Mouse (Mus musculus) forebrain, postnatal 0 days (tissue): ENCODE data around the gene Eif3c. TPM values are rescaled to one million over a fixed set of nuclear protein-coding genes. Genes with fewer than 3 reads are reported as not detected.

Experiments used
- ATAC-seq: fragments of 200-750 bp; cut with Nextera tagmentation; 2 replicates; pipeline ENCODE4 v1.8.0; 2017; ENCODE audit warnings: mild to moderate bottlenecking, moderate library complexity
- DNase-seq: peaks from one replicate; pipeline ENCODE4 v3.0.0-alpha.2; 2015
- H3K27ac ChIP-seq: fragments of 300-500 bp; sonication (generic); 2 replicates; pipeline ENCODE4 v1.5.1; 2014; ENCODE audit warnings: low read depth, mild to moderate bottlenecking, antibody characterized with exemption, low read length, moderate library complexity, mixed read lengths
- H3K27me3 ChIP-seq: fragments of 300-500 bp; sonication (generic); 2 replicates; pipeline ENCODE4 v1.6.1; 2014; ENCODE audit warnings: mild to moderate bottlenecking, low read length, mixed read lengths; ENCODE audit not compliant: insufficient read depth
- H3K36me3 ChIP-seq: fragments of 300-500 bp; sonication (generic); 2 replicates; pipeline ENCODE4 v1.6.1; 2014; ENCODE audit warnings: mild to moderate bottlenecking, moderate library complexity; ENCODE audit not compliant: insufficient read depth
- H3K4me1 ChIP-seq: fragments of 300-500 bp; sonication (generic); 2 replicates; pipeline ENCODE4 v1.6.1; 2014; ENCODE audit warnings: antibody characterized with exemption; ENCODE audit not compliant: insufficient read depth
- H3K4me2 ChIP-seq: fragments of 300-500 bp; sonication (generic); 2 replicates; pipeline ENCODE4 v1.6.1; 2014; ENCODE audit warnings: low read depth, mild to moderate bottlenecking, moderate library complexity
- H3K4me3 ChIP-seq: fragments of 300-500 bp; sonication (generic); 2 replicates; pipeline ENCODE4 v1.5.1; 2014; ENCODE audit warnings: low read depth, low read length, mixed read lengths
- H3K9ac ChIP-seq: fragments of 300-500 bp; sonication (generic); 2 replicates; pipeline ENCODE4 v1.6.1; 2014; ENCODE audit warnings: mild to moderate bottlenecking
- H3K9me3 ChIP-seq: fragments of 300-500 bp; sonication (generic); 2 replicates; pipeline ENCODE4 v1.6.1; 2016; ENCODE audit warnings: low read length
- CTCF ChIP-seq: sonication (generic); IDR thresholded peaks from 2 replicates; pipeline ENCODE4 v1.5.1; 2016; ENCODE audit warnings: antibody characterized with exemption, control low read depth, low read depth
- WGBS: fragments of 180-500 bp; shearing (Covaris S2); extraction: QIAGEN DNeasy Blood & Tissue Kit; methylation state at CpG from one replicate; pipeline ENCODE4 v1.1.7; 2014; 5-methylcytosine and 5-hydroxymethylcytosine counted together
- microRNA-seq, 2 experiments: library from miRNA; unstranded; fragments of <30 nt; microRNA quantifications; one replicate each; pipeline ENCODE4; 2016
- polyA plus RNA-seq: library from polyadenylated mRNA; unstranded; fragments of >200 nt; fragmentation: Nextera tagmentation; extraction: Ambion mirVana; gene quantifications from 2 replicates; pipeline ENCODE4 v1.2.1, GENCODE M21; 2015
- total RNA-seq: library from RNA; depleted of rRNA; stranded (reverse); fragments of >200 nt; gene quantifications from 2 replicates; pipeline ENCODE4 v1.2.3, GENCODE M21; 2014; rRNA removed

Eif3c gene
- total and polyA plus RNA-seq, 2 experiments from 2014 or later: 137 to 205 TPM

DNA sequence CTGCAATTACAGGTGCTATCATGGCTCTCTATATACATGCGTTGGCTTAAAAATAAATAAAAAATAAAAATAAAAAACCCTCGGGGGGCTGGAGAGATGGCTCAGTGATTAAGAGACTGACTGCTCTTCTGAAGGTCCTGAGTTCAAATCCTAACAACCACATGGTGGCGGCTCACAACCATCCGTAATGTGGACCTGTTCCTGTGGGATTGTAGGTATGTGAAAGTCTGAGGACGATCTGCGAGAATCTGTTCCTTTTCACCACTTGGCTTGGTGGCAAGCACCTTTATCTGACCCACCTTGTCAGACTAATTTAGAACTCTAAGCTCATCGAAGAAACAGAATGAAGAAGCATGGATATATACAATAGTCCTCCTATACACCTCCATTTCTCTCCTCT, 66.8 kb downstream of the Eif3c start:
- ATAC-seq: no peak
- no peaks in the 10 kb centered on the region for H3K9me3 ChIP-seq
- H3K27me3 ChIP-seq: no peaks in the 10 kb centered on the region
- no peak overlapping the region for H3K9ac ChIP-seq
- peaks cover 5% of the 10 kb centered on the region; the same call in 1 of the 2 replicates for H3K4me1 ChIP-seq
- H3K27ac ChIP-seq: no peak overlapping the region
- no peak for TF ChIP-seq CTCF
- H3K4me3 ChIP-seq: no peak overlapping the region
- 96% methylated on average over 7 of the region's 7 CpGs for WGBS
- DNase-seq: no peak
- H3K36me3 ChIP-seq: peaks cover 67% of the 10 kb centered on the region
- no peak overlapping the region for H3K4me2 ChIP-seq

- Histone ChIP-seq H3K36me3 (peaks cover 81% of the 10 kb centered on the region), H3K4me1 (0 out of 2 replicates have a peak, but pooled peaks cover 5% of the 10 kb centered on the region), H3K27ac (no peak overlapping the region), H3K4me3 (no peak overlapping the region), H3K9ac (no peak overlapping the region), H3K9me3 (no peaks in the 10 kb centered on the region), H3K27me3 (no peaks in the 10 kb centered on the region), H3K4me2 (no peak overlapping the region)
- DNase-seq (no peak), ATAC-seq (no peak)
- TF ChIP-seq CTCF: no peak
- 89% methylated on average over 12 of the region's 12 CpGs for WGBS
Observed at GRCm38 (mm10) chr7:126497966-126498365, 68.2 kb downstream of the Eif3c start.

DNA sequence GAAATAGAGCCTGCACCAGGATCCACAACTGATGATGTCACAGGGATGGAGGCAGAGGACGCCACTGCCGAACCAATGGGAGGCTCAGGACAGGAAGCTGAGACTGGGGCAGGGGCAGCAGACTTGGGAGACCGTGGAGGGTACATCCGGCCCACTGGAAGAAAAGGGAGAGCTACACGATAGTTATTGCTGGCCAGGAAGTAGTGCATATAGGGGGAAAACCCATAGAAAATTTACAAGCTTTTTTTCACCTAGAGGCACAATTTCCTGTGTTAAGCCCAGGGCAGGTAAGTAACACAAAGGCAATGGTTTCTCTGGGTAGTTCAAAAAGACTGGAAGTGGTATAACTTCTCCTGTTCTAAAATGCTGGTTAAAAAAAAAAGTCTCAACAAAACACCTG, 69.7 kb downstream of the Eif3c start:
- ATAC-seq (no peak), DNase-seq (no peak)
- Histone ChIP-seq H3K27me3 (no peaks in the 10 kb centered on the region), H3K4me1 (0 out of 2 replicates have a peak, but pooled peaks cover 5% of the 10 kb centered on the region), H3K9me3 (no peaks in the 10 kb centered on the region), H3K4me2 (no peak overlapping the region), H3K36me3 (peaks cover 95% of the 10 kb centered on the region), H3K4me3 (no peak overlapping the region), H3K27ac (no peak overlapping the region), H3K9ac (no peak overlapping the region)
- WGBS: 90% methylated on average over 5 of the region's 5 CpGs
- no peak for TF ChIP-seq CTCF

Small RNA genes lying within 50 kb of the gene (microRNA-seq; reads per million reads assigned to microRNA genes)
- gene Mir7059: 3.8 to 4.6 reads per million in 2 experiments

Other genes with a start within 250 kb of the Eif3c start
- gene Lat, start 196.8 kb downstream of the Eif3c start, total RNA-seq: 1.4 and 1.7 TPM in 2 replicates
- 0.15 and 0.38 TPM in 2 replicates for gene Lat, start 196.8 kb downstream of the Eif3c start, polyA plus RNA-seq
- gene Spns1, start 189.0 kb downstream of the Eif3c start, total RNA-seq: 102 and 198 TPM in 2 replicates
- 71.3 and 78.4 TPM in 2 replicates for gene Spns1, start 189.0 kb downstream of the Eif3c start, polyA plus RNA-seq
- gene Nfatc2ip, start 169.7 kb downstream of the Eif3c start, total RNA-seq: 5.2 and 6.3 TPM in 2 replicates
- 2.2 and 2.4 TPM in 2 replicates for gene Nfatc2ip, start 169.7 kb downstream of the Eif3c start, polyA plus RNA-seq
- 0.67 TPM in 1 of 2 replicates, not detected in the other for gene Cd19, start 151.5 kb downstream of the Eif3c start, total RNA-seq
- not detected in 2 replicates for gene Cd19, start 151.5 kb downstream of the Eif3c start, polyA plus RNA-seq
- 26.1 and 26.4 TPM in 2 replicates for gene Rabep2, start 137.7 kb downstream of the Eif3c start, total RNA-seq
- 17.3 and 19.3 TPM in 2 replicates for gene Rabep2, start 137.7 kb downstream of the Eif3c start, polyA plus RNA-seq
- gene Atp2a1, start 103.3 kb downstream of the Eif3c start, total RNA-seq: 0.24 and 0.54 TPM in 2 replicates
- 0.10 and 0.45 TPM in 2 replicates for gene Atp2a1, start 103.3 kb downstream of the Eif3c start, polyA plus RNA-seq
- gene Sh2b1, start 91.0 kb downstream of the Eif3c start, total RNA-seq: 31.0 and 35.4 TPM in 2 replicates
- gene Sh2b1, start 91.0 kb downstream of the Eif3c start, polyA plus RNA-seq: 66.0 and 70.4 TPM in 2 replicates
- gene Tufm, start 79.0 kb downstream of the Eif3c start, total RNA-seq: 75.9 and 76.5 TPM in 2 replicates
- 97.6 and 102 TPM in 2 replicates for gene Tufm, start 79.0 kb downstream of the Eif3c start, polyA plus RNA-seq
- gene Atxn2l, start 63.0 kb downstream of the Eif3c start, total RNA-seq: 60.5 and 89.0 TPM in 2 replicates
- 39.5 and 56.8 TPM in 2 replicates for gene Atxn2l, start 63.0 kb downstream of the Eif3c start, polyA plus RNA-seq
- gene Apobr, start 18.5 kb upstream of the Eif3c start, total RNA-seq: 0.08 and 0.33 TPM in 2 replicates
- gene Apobr, start 18.5 kb upstream of the Eif3c start, polyA plus RNA-seq: 0.16 and 0.39 TPM in 2 replicates
- 26.9 and 29.0 TPM in 2 replicates for gene Cln3, start 19.4 kb upstream of the Eif3c start, total RNA-seq
- 22.1 and 23.8 TPM in 2 replicates for gene Cln3, start 19.4 kb upstream of the Eif3c start, polyA plus RNA-seq
- not detected in 2 replicates for gene Il27, start 28.5 kb upstream of the Eif3c start, total RNA-seq
- not detected in 2 replicates for gene Il27, start 28.5 kb upstream of the Eif3c start, polyA plus RNA-seq
- gene Nupr1, start 64.5 kb upstream of the Eif3c start, total RNA-seq: 4.8 and 7.3 TPM in 2 replicates
- gene Nupr1, start 64.5 kb upstream of the Eif3c start, polyA plus RNA-seq: 15.5 and 18.0 TPM in 2 replicates
- gene Sgf29, start 82.9 kb upstream of the Eif3c start, total RNA-seq: 22.8 and 37.1 TPM in 2 replicates
- 59.6 and 62.3 TPM in 2 replicates for gene Sgf29, start 82.9 kb upstream of the Eif3c start, polyA plus RNA-seq
- gene Sult1a1, start 110.0 kb upstream of the Eif3c start, total RNA-seq: 15.8 and 22.8 TPM in 2 replicates
- gene Sult1a1, start 110.0 kb upstream of the Eif3c start, polyA plus RNA-seq: 15.4 and 16.0 TPM in 2 replicates
- 66.9 and 115 TPM in 2 replicates for gene Bola2, start 129.0 kb upstream of the Eif3c start, total RNA-seq
- 139 and 205 TPM in 2 replicates for gene Bola2, start 129.0 kb upstream of the Eif3c start, polyA plus RNA-seq
- gene Slx1b, start 129.4 kb upstream of the Eif3c start, total RNA-seq: 15.8 and 17.9 TPM in 2 replicates
- 7.5 and 10.1 TPM in 2 replicates for gene Slx1b, start 129.4 kb upstream of the Eif3c start, polyA plus RNA-seq
- gene Coro1a, start 141.4 kb upstream of the Eif3c start, total RNA-seq: 121 and 169 TPM in 2 replicates
- gene Coro1a, start 141.4 kb upstream of the Eif3c start, polyA plus RNA-seq: 118 and 146 TPM in 2 replicates
- gene Mapk3, start 193.2 kb upstream of the Eif3c start, total RNA-seq: 108 and 131 TPM in 2 replicates
- 118 and 133 TPM in 2 replicates for gene Mapk3, start 193.2 kb upstream of the Eif3c start, polyA plus RNA-seq
- 1.2 and 2.5 TPM in 2 replicates for gene Gdpd3, start 199.9 kb upstream of the Eif3c start, total RNA-seq
- 0.93 and 0.97 TPM in 2 replicates for gene Gdpd3, start 199.9 kb upstream of the Eif3c start, polyA plus RNA-seq
- gene Ypel3, start 210.5 kb upstream of the Eif3c start, total RNA-seq: 162 and 237 TPM in 2 replicates
- gene Ypel3, start 210.5 kb upstream of the Eif3c start, polyA plus RNA-seq: 223 and 250 TPM in 2 replicates
- 0.31 and 0.38 TPM in 2 replicates for gene Tbx6, start 215.1 kb upstream of the Eif3c start, total RNA-seq
- 0.10 and 0.11 TPM in 2 replicates for gene Tbx6, start 215.1 kb upstream of the Eif3c start, polyA plus RNA-seq
- 114 and 119 TPM in 2 replicates for gene Ppp4c, start 226.1 kb upstream of the Eif3c start, total RNA-seq
- gene Ppp4c, start 226.1 kb upstream of the Eif3c start, polyA plus RNA-seq: 161 and 172 TPM in 2 replicates
- 33.2 and 34.4 TPM in 2 replicates for gene Fam57b, start 231.3 kb upstream of the Eif3c start, total RNA-seq
- gene Fam57b, start 231.3 kb upstream of the Eif3c start, polyA plus RNA-seq: 39.0 and 42.6 TPM in 2 replicates